Mouse (Mus musculus): ENCODE results near the gene Psmd9.

- TF ChIP-seq CTCF (IDR thresholded peaks at IDR 0.05; ENCODE audit: low read depth, low read length): no peak
- TF ChIP-seq POLR2A (IDR thresholded peaks at IDR 0.05; ENCODE audit: borderline replicate concordance, low read depth, low read length): no peak
These were observed 87.9 kb downstream of the Psmd9 start for GRCm38 (mm10) chr5:123256841-123257755.
